Mouse (Mus musculus) cortical plate, adult 2 months (tissue): ENCODE measurements around the gene AC161166.1.

Experiments used
- CTCF ChIP-seq: fragments of 200-500 bp; IDR thresholded peaks from 2 replicates; pipeline ENCODE4 v1.5.1; 2011; ENCODE audit warnings: mild to moderate bottlenecking, control low read depth, low read length; ENCODE audit not compliant: insufficient read depth; ENCODE audit errors: extremely low read depth
- POLR2A ChIP-seq: fragments of 200-500 bp; IDR thresholded peaks from 2 replicates; pipeline ENCODE4 v1.6.1; 2011; ENCODE audit warnings: mild to moderate bottlenecking, low read length, control low read depth; ENCODE audit not compliant: insufficient read depth; ENCODE audit errors: extremely low read depth

GRCm38 (mm10) chr7:24469126-24469525, 43.1 kb downstream of the AC161166.1 start:
- TF ChIP-seq CTCF: no peak
- TF ChIP-seq POLR2A: no peak
